Mouse (Mus musculus): ENCODE measurements around the gene Cry1.

GRCm38 (mm10) chr10:85159989-85160619, 24.8 kb downstream of the Cry1 start:
- TF ChIP-seq TAL1 (conservative IDR thresholded peaks at IDR 0.05; ENCODE audit: low read depth, low read length): no peak
- TF ChIP-seq CTCF (IDR thresholded peaks at IDR 0.05; ENCODE audit: low read depth, low read length): no peak
- TF ChIP-seq GATA2 (IDR thresholded peaks at IDR 0.05; ENCODE audit: borderline replicate concordance, low read depth, low read length): no peak
- TF ChIP-seq GATA1 (IDR thresholded peaks at IDR 0.05; ENCODE audit: borderline replicate concordance, low read length): no peak
